Mouse (Mus musculus): Measurements from ENCODE around the gene Arsb.

GRCm38 (mm10) chr13:93756674-93757073, 14.8 kb upstream of the Arsb start:
- TF ChIP-seq GATA1 (IDR thresholded peaks at IDR 0.05; ENCODE audit: borderline replicate concordance, low read length), result no peak
- no peak for TF ChIP-seq CTCF (IDR thresholded peaks at IDR 0.05; ENCODE audit: low read depth, low read length)
- TF ChIP-seq GATA2 (IDR thresholded peaks at IDR 0.05; ENCODE audit: borderline replicate concordance, low read depth, low read length), result no peak
- no peak for TF ChIP-seq TAL1 (conservative IDR thresholded peaks at IDR 0.05; ENCODE audit: low read depth, low read length)

All from G1E (cell line).